Comparison of ENCODE assay signal across 24 mouse cellular contexts in genomic region chr6:66477575-66477974, GRCm38 (mm10). TPM values are rescaled to one million over a fixed set of nuclear protein-coding genes. Genes with fewer than 3 reads are reported as not detected.
DNase-seq lines count a peak whose midpoint lies in the region; ATAC-seq and TF ChIP-seq lines count a peak whose summit lies in the region.
"Had no signal": no experiment of that assay in that cellular context is flagged by ENCODE, and none has a peak within 500 bp of the region (broad histone marks: within the 10 kb centered on the region; RNA-seq: fewer than 3 reads in every experiment).

No protein-coding gene starts in this region.

- H3K4me2 ChIP-seq in intestine, embryonic 14.5 days (ENCODE audit: low read length), result no peak overlapping the region
- H3K4me2 ChIP-seq in intestine, postnatal 0 days (replicated peaks; ENCODE audit: low read depth), result no peak overlapping the region
- no peak overlapping the region for H3K4me2 ChIP-seq in lung, postnatal 0 days (replicated peaks; ENCODE audit: low read depth, low read length)
- H3K4me2 ChIP-seq in stomach, embryonic 15.5 days, result no peak overlapping the region
- H3K4me2 ChIP-seq: embryonic facial prominence, embryonic 12.5 days; embryonic facial prominence, embryonic 15.5 days; heart, embryonic 11.5 days; hindbrain, embryonic 12.5 days; hindbrain, embryonic 15.5 days had no signal

- no peak for TF ChIP-seq POLR2A in lung, adult 2 months (IDR thresholded peaks at IDR 0.05; ENCODE audit: borderline replicate concordance, extremely low read depth, low read depth, low read length)

- 0 out of 2 replicates have a peak, but pooled peaks have one; percentile 12 for ATAC-seq in intestine, embryonic 14.5 days (replicated peaks; ENCODE audit: low FRiP score, low TSS enrichment, low read depth)
- no peak for ATAC-seq in intestine, postnatal 0 days
- ATAC-seq in lung, postnatal 0 days, result peak; percentile 76
- ATAC-seq in stomach, embryonic 15.5 days (ENCODE audit: insufficient read depth, low FRiP score, low read depth), result peak; percentile 43; the same call in 1 of the 2 replicates
- ATAC-seq: CD4-positive, CD25-positive, alpha-beta regulatory T cell, adult 4 months; forebrain, embryonic 14.5 days; forebrain, postnatal 0 days had no signal

- no peak overlapping the region for H3K9ac ChIP-seq in intestine, embryonic 14.5 days (ENCODE audit: low read length)
- H3K9ac ChIP-seq in intestine, postnatal 0 days (ENCODE audit: low read depth, low read length), result no peak overlapping the region
- no peak overlapping the region for H3K9ac ChIP-seq in lung, postnatal 0 days (replicated peaks; ENCODE audit: low read depth)
- H3K9ac ChIP-seq in stomach, embryonic 15.5 days, result no peak overlapping the region
- H3K9ac ChIP-seq: embryonic facial prominence, embryonic 12.5 days; embryonic facial prominence, embryonic 15.5 days; forebrain, postnatal 0 days; hindbrain, embryonic 12.5 days; hindbrain, embryonic 15.5 days had no signal

- peaks cover 10% of the 10 kb centered on the region for H3K4me1 ChIP-seq in intestine, embryonic 14.5 days (replicated peaks; ENCODE audit: control insufficient read depth, insufficient read depth, low read length)
- H3K4me1 ChIP-seq in intestine, postnatal 0 days (replicated peaks; ENCODE audit: control insufficient read depth, insufficient read depth, low read length), result no peaks in the 10 kb centered on the region
- no peaks in the 10 kb centered on the region for H3K4me1 ChIP-seq in lung, postnatal 0 days (ENCODE audit: insufficient read depth, low read depth, low read length)
- H3K4me1 ChIP-seq in lung, adult 2 months (ENCODE audit: control insufficient read depth, insufficient read depth, low read length), result no peaks in the 10 kb centered on the region
- peaks cover 3% of the 10 kb centered on the region; the same call in 1 of the 2 replicates for H3K4me1 ChIP-seq in stomach, embryonic 15.5 days
- H3K4me1 ChIP-seq: embryonic facial prominence, embryonic 12.5 days; embryonic facial prominence, embryonic 15.5 days; hindbrain, embryonic 12.5 days; hindbrain, embryonic 15.5 days had no signal

- DNase-seq in intestine, embryonic 14.5 days (ENCODE audit: low spot score), result no peak
- peak; percentile 44 for DNase-seq in lung, postnatal 0 days (ENCODE audit: low spot score)
- no peak for DNase-seq in lung, adult 2 months
- peak; percentile 25 for DNase-seq in embryo, embryonic 9.5 days (ENCODE audit: extremely low spot score)
- no peak for DNase-seq in heart, adult 18-20 months
- no peak for DNase-seq in frontal cortex, adult 2 months (ENCODE audit: extremely low spot score in 1 of 2, low spot score in 1 of 2)
- DNase-seq: adrenal gland, adult 2 months; adrenal gland, postnatal 14 days; cerebellum, adult 11 months; cerebellum, adult 2 months; cerebellum, adult 9-11 months; cerebellum, postnatal 25 days; forebrain, postnatal 0 days; gastrocnemius, postnatal 25 days; heart, adult 2 months had no signal

- 33% methylated on average over 5 of the region's 5 CpGs for WGBS in intestine, embryonic 14.5 days
- WGBS in intestine, postnatal 0 days, result 39% methylated on average over 5 of the region's 5 CpGs
- 20% methylated on average over 5 of the region's 5 CpGs for WGBS in lung, postnatal 0 days
- WGBS in lung, adult 2 months, result 37% methylated on average over 5 of the region's 5 CpGs
- 35% methylated on average over 5 of the region's 5 CpGs for WGBS in stomach, embryonic 15.5 days

- no peaks in the 10 kb centered on the region for H3K9me3 ChIP-seq in intestine, embryonic 14.5 days (ENCODE audit: control insufficient read depth, low read length)
- no peaks in the 10 kb centered on the region for H3K9me3 ChIP-seq in intestine, postnatal 0 days (ENCODE audit: control insufficient read depth)
- H3K9me3 ChIP-seq in lung, postnatal 0 days (ENCODE audit: low read length), result no peaks in the 10 kb centered on the region
- H3K9me3 ChIP-seq in stomach, embryonic 15.5 days, result no peaks in the 10 kb centered on the region
- H3K9me3 ChIP-seq: embryonic facial prominence, embryonic 12.5 days; embryonic facial prominence, embryonic 15.5 days; hindbrain, embryonic 12.5 days; hindbrain, embryonic 15.5 days had no signal

- no peak overlapping the region for H3K4me3 ChIP-seq in intestine, embryonic 14.5 days (ENCODE audit: low read depth, low read length)
- H3K4me3 ChIP-seq in intestine, postnatal 0 days (ENCODE audit: low read depth, low read length), result no peak overlapping the region
- no peak overlapping the region for H3K4me3 ChIP-seq in lung, postnatal 0 days (ENCODE audit: low read depth, low read length)
- no peak overlapping the region for H3K4me3 ChIP-seq in lung, adult 2 months (replicated peaks; ENCODE audit: extremely low read depth, low read depth, low read length)
- H3K4me3 ChIP-seq in stomach, embryonic 15.5 days (replicated peaks), result no peak overlapping the region
- H3K4me3 ChIP-seq: embryonic facial prominence, embryonic 12.5 days; embryonic facial prominence, embryonic 15.5 days; heart, adult 2 months; hindbrain, embryonic 12.5 days; hindbrain, embryonic 15.5 days had no signal

- no peaks in the 10 kb centered on the region for H3K27me3 ChIP-seq in intestine, embryonic 14.5 days (replicated peaks; ENCODE audit: control insufficient read depth, insufficient read depth, low read length)
- H3K27me3 ChIP-seq in intestine, postnatal 0 days (replicated peaks; ENCODE audit: control insufficient read depth, insufficient read depth, low read length), result no peaks in the 10 kb centered on the region
- H3K27me3 ChIP-seq in lung, postnatal 0 days (replicated peaks; ENCODE audit: insufficient read depth, low read length), result no peaks in the 10 kb centered on the region
- H3K27me3 ChIP-seq in stomach, embryonic 15.5 days (replicated peaks), result no peaks in the 10 kb centered on the region
- H3K27me3 ChIP-seq: embryonic facial prominence, embryonic 12.5 days; embryonic facial prominence, embryonic 15.5 days; hindbrain, embryonic 12.5 days; hindbrain, embryonic 15.5 days had no signal

- TF ChIP-seq EP300 in lung, postnatal 0 days (IDR thresholded peaks at IDR 0.05), result 0 out of 2 replicates have a peak, but pooled peaks have one; percentile 14

- no peaks in the 10 kb centered on the region for H3K36me3 ChIP-seq in intestine, embryonic 14.5 days (ENCODE audit: control insufficient read depth, insufficient read depth, low read length)
- H3K36me3 ChIP-seq in intestine, postnatal 0 days (ENCODE audit: control insufficient read depth, insufficient read depth), result no peaks in the 10 kb centered on the region
- H3K36me3 ChIP-seq in lung, postnatal 0 days (ENCODE audit: insufficient read depth, low read length), result no peaks in the 10 kb centered on the region
- no peaks in the 10 kb centered on the region for H3K36me3 ChIP-seq in stomach, embryonic 15.5 days
- H3K36me3 ChIP-seq: embryonic facial prominence, embryonic 12.5 days; embryonic facial prominence, embryonic 15.5 days; hindbrain, embryonic 12.5 days; hindbrain, embryonic 15.5 days had no signal

- H3K27ac ChIP-seq in intestine, embryonic 14.5 days (ENCODE audit: low read depth), result no peak overlapping the region
- no peak overlapping the region for H3K27ac ChIP-seq in intestine, postnatal 0 days (ENCODE audit: low read depth, low read length)
- H3K27ac ChIP-seq in lung, postnatal 0 days (ENCODE audit: low read length), result no peak overlapping the region
- peak overlapping the region; percentile 8; the same call in 1 of the 2 replicates for H3K27ac ChIP-seq in stomach, embryonic 15.5 days
- H3K27ac ChIP-seq: embryonic facial prominence, embryonic 12.5 days; embryonic facial prominence, embryonic 15.5 days; heart, adult 2 months; hindbrain, embryonic 12.5 days; hindbrain, embryonic 15.5 days had no signal

- no peak for TF ChIP-seq CTCF in intestine, postnatal 0 days (IDR thresholded peaks at IDR 0.05; ENCODE audit: low read depth)
- TF ChIP-seq CTCF in lung, postnatal 0 days (IDR thresholded peaks at IDR 0.05), result no peak
- TF ChIP-seq CTCF in lung, adult 2 months (IDR thresholded peaks at IDR 0.05; ENCODE audit: insufficient read depth, low read length), result no peak

RNA-seq across cellular contexts. Expression of gene Mad2l1, which starts 57.6 kb away (rescaled TPM):
- polyA plus RNA-seq in intestine, embryonic 14.5 days (2014; fragmentation: Nextera tagmentation; extraction: Ambion mirVana), result 99.8 and 103 TPM in 2 replicates
- polyA plus RNA-seq in intestine, postnatal 0 days (2015; fragmentation: Nextera tagmentation; extraction: Ambion mirVana), result 30.5 and 36.4 TPM in 2 replicates
- polyA plus RNA-seq in lung, postnatal 0 days (2015; fragmentation: Nextera tagmentation; extraction: Ambion mirVana), result 12.6 and 15.0 TPM in 2 replicates
- polyA plus RNA-seq in lung, adult 2 months (2012; rRNA removed), result 1.1 and 2.7 TPM in 2 replicates
- polyA plus RNA-seq in stomach, embryonic 15.5 days (2015; fragmentation: Nextera tagmentation; extraction: Ambion mirVana), result 94.1 and 98.7 TPM in 2 replicates
- 1 to 10 TPM; 2.7 to 3.0 TPM for total RNA-seq in heart, adult 18-20 months (2021)
- 9.5 TPM in 2 replicates for polyA plus RNA-seq in frontal cortex, adult 2 months (2012; rRNA removed)

Comparison
In these comparisons a context has a peak if more than half of its experiments do, and no peak if none do; other contexts are left out.
1. DNase-seq: peak in lung, postnatal 0 days (single experiment) and embryo, embryonic 9.5 days (single experiment); none in intestine, embryonic 14.5 days (single experiment), lung, adult 2 months (single experiment), heart, adult 18-20 months (0 of 2) and frontal cortex, adult 2 months (0 of 2).